Mouse (Mus musculus) CH12.LX (cell line): ENCODE measurements around the gene Acss1.
A peak's percentile ranks its signal among the peaks of the same experiment; 100 is the strongest.

Source experiments
- CTCF ChIP-seq, 2 experiments: IDR thresholded peaks in 1 of 2; conservative IDR thresholded peaks in 1 of 2; 2 replicates each; pipeline ENCODE4 v1.5.1; 2011 to 2012; ENCODE audit warnings: low read depth in 2 of 2, low read length in 2 of 2, improper control_type of control experiment in 1 of 2, inconsistent platforms in 1 of 2, mild to moderate bottlenecking in 1 of 2, moderate library complexity in 1 of 2
- E2F4 ChIP-seq: IDR thresholded peaks from 2 replicates; pipeline ENCODE4 v1.6.1; 2011; ENCODE audit warnings: low read depth, low read length, improper control_type of control experiment; ENCODE audit not compliant: insufficient replicate concordance
- ELF1 ChIP-seq: IDR thresholded peaks from 2 replicates; pipeline ENCODE4 v1.6.1; 2014; ENCODE audit warnings: low read depth, mild to moderate bottlenecking, inconsistent platforms, low read length, improper control_type of control experiment
- JUND ChIP-seq: conservative IDR thresholded peaks from 2 replicates; pipeline ENCODE4 v1.6.1; 2011; ENCODE audit warnings: low read depth, low read length, improper control_type of control experiment
- POLR2AphosphoS2 ChIP-seq: IDR thresholded peaks from 2 replicates; pipeline ENCODE4 v1.6.1; 2011; ENCODE audit warnings: low read depth, low read length, improper control_type of control experiment

DNA sequence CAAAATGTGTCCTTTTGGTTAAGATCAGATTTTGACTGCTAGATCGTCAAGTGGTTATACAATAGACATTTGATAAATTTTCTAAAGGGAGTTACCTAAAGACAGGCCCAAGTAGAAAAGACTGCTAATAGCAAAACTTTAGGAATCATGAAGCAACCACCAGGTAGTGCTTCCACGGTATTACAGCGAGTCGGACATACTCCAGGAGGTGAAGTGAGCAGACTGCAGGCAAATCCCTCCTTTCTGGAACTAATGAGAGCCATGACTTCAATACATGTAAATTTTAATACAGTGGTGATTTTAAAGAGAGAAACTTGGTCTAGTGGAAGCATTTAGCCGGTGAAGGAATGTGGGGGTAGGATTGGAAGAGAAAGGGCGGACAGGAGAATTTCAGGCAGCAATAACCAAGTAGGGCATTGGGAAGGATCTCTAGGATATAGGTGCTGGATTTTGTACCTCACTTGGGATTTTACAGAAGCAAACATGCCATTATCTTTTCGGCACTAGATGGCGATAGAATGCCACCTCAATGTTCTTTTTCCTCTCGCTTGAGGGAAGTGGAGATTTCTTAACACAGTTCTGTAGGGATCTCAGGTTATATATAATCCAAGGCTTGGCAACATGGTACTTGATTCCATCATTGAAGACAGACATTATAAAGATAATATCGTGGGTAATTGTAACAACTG, 59.3 kb downstream of the Acss1 start:
- TF ChIP-seq JUND (peak; percentile 59), POLR2AphosphoS2 (no peak), CTCF (conservative IDR thresholded peaks at IDR 0.05 in 1 of 2, IDR thresholded peaks at IDR 0.05 in 1 of 2; ENCODE audit: low read depth in 2 of 2, low read length in 2 of 2) (peak; percentile 81 to 95), E2F4 (no peak), ELF1 (0 out of 2 replicates have a peak, but pooled peaks have one; percentile 19)
